Mouse (Mus musculus) 3T3-L1 (cell line): Measurements from ENCODE around the gene Gm20795.
"Not testable (repeated sequence)": the region's sequence is repeated elsewhere in the genome, so short reads cannot be mapped to it uniquely, and the experiment has no call there.

Experiments
- DNase-seq: peaks from one replicate; pipeline ENCODE4 v3.0.0-alpha.2; 2015; ENCODE audit warnings: low read depth, low spot score

The Gm20795 gene

DNA sequence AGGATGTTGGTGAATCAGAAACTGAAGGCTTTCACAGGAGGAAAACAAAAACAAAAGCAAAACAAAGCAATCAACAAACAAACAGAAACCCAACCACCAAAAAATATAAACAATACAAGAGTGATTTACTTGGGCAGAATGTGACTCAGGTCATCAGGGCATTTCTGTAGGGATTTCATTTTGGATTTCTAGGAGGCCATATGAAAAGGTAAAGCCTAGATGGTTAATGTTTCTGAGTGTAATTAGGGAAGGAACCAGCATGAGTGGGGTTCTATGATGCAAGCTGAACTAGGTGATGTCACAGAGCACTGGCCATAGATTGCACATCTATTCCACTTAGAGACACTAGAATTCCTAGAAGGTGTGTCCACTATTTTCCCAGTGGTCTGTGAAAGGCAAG, at the start of gene Gm20795:
TSS of gene Gm20795 (plus strand) at position 301 of the 400 bp plus-strand sequence.
- DNase-seq: not testable (repeated sequence)

DNA sequence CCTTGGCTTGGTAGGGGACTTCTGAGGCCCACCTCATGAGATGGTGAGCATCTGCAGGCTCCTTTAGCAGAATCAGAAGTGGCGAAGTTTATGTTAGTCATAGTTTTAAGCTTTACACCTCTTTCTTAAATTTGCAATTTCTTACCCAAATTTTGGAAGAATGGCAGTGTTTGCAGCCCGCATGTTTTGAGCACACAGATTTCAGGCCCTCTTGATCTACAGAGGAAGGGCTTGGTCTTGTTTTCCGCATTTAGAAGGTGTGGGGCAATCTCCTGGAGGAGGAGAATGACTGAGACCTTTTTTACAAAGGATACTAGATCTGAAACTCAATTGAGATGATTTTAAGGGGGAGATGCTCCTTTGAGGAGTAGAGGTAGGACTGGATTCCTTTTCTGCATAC, 29.0 kb upstream of the Gm20795 start, which contains the start of gene Gm21797:
TSS of gene Gm21797 (minus strand) at position 101 of the 400 bp plus-strand sequence.
- DNase-seq: not testable (repeated sequence)
